Mouse (Mus musculus) heart, adult 9 months (tissue): Measurements from ENCODE around the gene AI413582.

Experiments used
- DNase-seq, 2 experiments: peaks; one replicate each; pipeline ENCODE4 v3.0.0; 2022; ENCODE audit warnings: low spot score in 2 of 2

The AI413582 gene

GRCm38 (mm10) chr17:27518700-27519595, 46.6 kb downstream of the AI413582 start:
- no peak for DNase-seq

- no peak for DNase-seq
These were observed 47.3 kb downstream of the AI413582 start for GRCm38 (mm10) chr17:27518296-27518695.

- no peak for DNase-seq
These were observed 51.4 kb downstream of the AI413582 start for GRCm38 (mm10) chr17:27513916-27514762.
